Mouse (Mus musculus) G1E (cell line): ENCODE results near the gene Cyp1a2. TPM values are rescaled to one million over a fixed set of nuclear protein-coding genes. Genes with fewer than 3 reads are reported as not detected.

Experiments
- ATAC-seq: 2 replicates; pipeline ENCODE4 v1.8.0; 2016; ENCODE audit warnings: mild to moderate bottlenecking; ENCODE audit not compliant: insufficient number of reproducible peaks, poor library complexity, low FRiP score, severe bottlenecking; ENCODE audit errors: extremely low read depth
- DNase-seq: peaks from one replicate; pipeline ENCODE4 v3.0.0; 2012; ENCODE audit warnings: low spot score
- H3K27me3 ChIP-seq: 2 replicates; pipeline ENCODE4 v1.6.1; 2012; ENCODE audit warnings: mild to moderate bottlenecking, low read length, inconsistent platforms; ENCODE audit not compliant: insufficient read depth
- H3K36me3 ChIP-seq: replicated peaks from 2 replicates; pipeline ENCODE3; 2012; ENCODE audit warnings: mild to moderate bottlenecking, inconsistent platforms
- H3K4me1 ChIP-seq: 2 replicates; pipeline ENCODE4 v1.6.1; 2012; ENCODE audit warnings: low read depth, low read length, inconsistent platforms, mixed read lengths; ENCODE audit not compliant: insufficient read depth
- H3K4me3 ChIP-seq: 2 replicates; pipeline ENCODE4 v1.5.1; 2012; ENCODE audit warnings: low read depth, mild to moderate bottlenecking, inconsistent platforms, low read length, moderate library complexity, mixed read lengths
- H3K9me3 ChIP-seq: replicated peaks from 2 replicates; pipeline ENCODE4 v1.6.1; 2012; ENCODE audit warnings: inconsistent platforms
- CTCF ChIP-seq: IDR thresholded peaks from 2 replicates; pipeline ENCODE4 v1.5.1; 2012; ENCODE audit warnings: low read depth, low read length, inconsistent platforms, mixed read lengths
- GATA1 ChIP-seq: IDR thresholded peaks from 2 replicates; pipeline ENCODE4 v1.6.1; 2012; ENCODE audit warnings: borderline replicate concordance, low read length, inconsistent platforms, mixed read lengths
- GATA2 ChIP-seq: IDR thresholded peaks from 2 replicates; pipeline ENCODE4 v1.6.1; 2012; ENCODE audit warnings: low read depth, low read length, inconsistent platforms, borderline replicate concordance
- POLR2AphosphoS5 ChIP-seq: IDR thresholded peaks from 2 replicates; pipeline ENCODE4 v1.6.1; 2012; ENCODE audit warnings: low read depth, low read length, inconsistent platforms; ENCODE audit not compliant: insufficient replicate concordance
- TAL1 ChIP-seq: conservative IDR thresholded peaks from 2 replicates; pipeline ENCODE4 v1.6.1; 2012; ENCODE audit warnings: low read depth, low read length, inconsistent platforms, mixed read lengths
- polyA plus RNA-seq: library from polyadenylated mRNA; stranded (reverse); fragments of >175 nt; gene quantifications from 2 replicates; pipeline ENCODE4 v1.2.3, GENCODE M21; 2012
- total RNA-seq, 2 experiments: library from RNA; stranded (forward) in 1 of 2; stranded (reverse) in 1 of 2; fragments of 200-1000 nt in 1 of 2; fragments of >200 nt in 1 of 2; fragmentation: Nextera tagmentation in 1 of 2; gene quantifications; 2 replicates each; pipeline ENCODE4 v1.2.3; 2014 to 2017

Cyp1a2 gene
- total and polyA plus RNA-seq, 3 experiments, result not detected

DNA sequence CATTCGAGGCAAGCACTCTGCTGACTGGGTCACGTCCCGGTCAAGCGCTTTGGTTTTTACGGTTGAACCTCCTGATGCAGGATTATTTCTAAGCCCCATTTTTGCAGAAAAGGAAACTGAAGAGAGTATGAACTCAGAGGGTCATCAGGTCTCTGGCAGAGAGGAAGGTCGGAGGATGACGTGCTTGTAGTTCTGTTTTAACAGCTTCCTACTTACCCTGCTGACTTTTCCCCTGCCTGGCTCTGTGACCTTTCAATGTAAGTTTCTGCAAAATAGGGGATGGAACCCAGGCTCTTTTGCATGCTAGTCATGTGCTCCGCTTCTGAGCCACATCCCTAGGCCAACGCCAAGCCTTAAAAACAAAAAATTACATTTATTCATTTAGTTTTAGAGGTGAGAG lies 31.2 kb downstream of the Cyp1a2 start:
- H3K9me3 ChIP-seq, result no peaks in the 10 kb centered on the region
- TF ChIP-seq GATA2 (no peak), CTCF (no peak)
- no peak for ATAC-seq
- peaks cover 56% of the 10 kb centered on the region for H3K4me1 ChIP-seq
- H3K36me3 ChIP-seq, result no peaks in the 10 kb centered on the region
- peaks cover 17% of the 10 kb centered on the region for H3K27me3 ChIP-seq
- H3K4me3 ChIP-seq, result no peak overlapping the region
- DNase-seq, result no peak

DNA sequence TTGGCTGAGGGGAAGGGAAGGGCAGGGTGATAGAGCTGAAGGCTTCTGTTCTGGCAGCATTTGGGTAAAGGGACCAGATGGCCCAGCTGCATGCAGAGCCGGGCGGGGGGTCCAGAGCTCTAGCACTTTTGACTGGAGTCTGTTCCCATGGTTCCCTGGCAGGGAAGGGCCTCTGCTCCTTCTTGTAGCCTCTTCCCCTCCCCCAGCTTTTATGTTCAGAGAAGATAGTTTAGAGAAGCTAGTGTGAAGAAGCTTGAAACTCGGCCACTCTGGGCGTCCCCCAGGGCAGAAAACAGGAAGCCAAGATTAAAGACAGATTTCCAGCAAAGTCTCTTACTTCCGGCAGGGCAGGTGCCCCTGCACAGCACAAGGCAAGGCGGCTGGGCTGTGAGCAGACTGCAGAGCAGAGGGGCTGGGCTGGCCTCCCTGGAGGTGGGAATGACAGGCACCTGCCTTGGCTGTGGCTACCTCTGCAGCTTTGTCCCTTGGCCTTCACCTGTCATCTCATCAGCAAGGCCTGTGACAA lies 32.7 kb downstream of the Cyp1a2 start:
- peak; percentile 56 for DNase-seq
- Histone ChIP-seq H3K27me3 (peaks cover 13% of the 10 kb centered on the region; the same call in 1 of the 2 replicates), H3K4me3 (peak overlapping the region; percentile 47; the same call in 1 of the 2 replicates), H3K4me1 (peaks cover 66% of the 10 kb centered on the region), H3K36me3 (no peaks in the 10 kb centered on the region), H3K9me3 (no peaks in the 10 kb centered on the region)
- peak; percentile 51; the same call in 1 of the 2 replicates for ATAC-seq
- no peak for TF ChIP-seq GATA1
- TF ChIP-seq GATA2, result no peak
- no peak for TF ChIP-seq TAL1
- TF ChIP-seq POLR2AphosphoS5, result no peak
- TF ChIP-seq CTCF, result no peak

DNA sequence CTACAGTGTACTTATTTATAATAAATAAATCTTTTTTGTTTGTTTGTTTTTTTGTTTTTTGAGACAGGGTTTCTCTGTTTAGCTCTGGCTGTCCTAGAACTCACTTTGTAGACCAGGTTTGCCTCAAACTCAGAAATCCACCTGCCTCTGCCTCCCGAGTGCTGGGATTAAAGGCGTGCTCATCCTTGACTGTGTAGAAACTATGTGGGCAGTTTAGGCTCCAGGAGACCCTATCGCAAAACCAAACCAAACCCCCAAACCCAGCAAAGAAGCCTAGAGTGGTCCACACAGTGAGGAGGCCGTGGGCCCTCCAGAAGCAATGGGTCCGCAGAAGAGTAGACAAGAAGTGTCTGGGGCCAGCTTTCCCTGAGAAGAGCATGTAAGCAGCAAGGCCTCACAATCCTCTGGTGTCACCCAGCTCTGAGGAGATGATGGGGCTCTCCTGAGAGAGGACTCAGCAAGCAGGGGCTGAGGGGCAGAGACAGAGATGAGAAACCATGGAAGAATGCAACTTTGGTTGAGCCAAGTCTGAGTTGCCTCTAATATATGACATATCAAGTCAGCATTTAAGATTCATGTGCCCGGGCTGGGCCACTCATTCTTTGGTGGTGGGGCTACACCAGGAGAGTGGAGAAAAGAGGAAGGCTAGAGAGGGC lies 33.2 kb downstream of the Cyp1a2 start:
- no peak overlapping the region; the same call in 1 of the 2 replicates for H3K4me3 ChIP-seq
- peaks cover 13% of the 10 kb centered on the region; the same call in 1 of the 2 replicates for H3K27me3 ChIP-seq
- ATAC-seq (no peak), DNase-seq (peak; percentile 45)
- no peak for TF ChIP-seq TAL1
- TF ChIP-seq GATA1, result no peak
- TF ChIP-seq GATA2, result no peak
- TF ChIP-seq CTCF, result no peak
- no peak for TF ChIP-seq POLR2AphosphoS5
- no peaks in the 10 kb centered on the region for H3K9me3 ChIP-seq
- no peaks in the 10 kb centered on the region for H3K36me3 ChIP-seq
- H3K4me1 ChIP-seq, result peaks cover 67% of the 10 kb centered on the region

DNA sequence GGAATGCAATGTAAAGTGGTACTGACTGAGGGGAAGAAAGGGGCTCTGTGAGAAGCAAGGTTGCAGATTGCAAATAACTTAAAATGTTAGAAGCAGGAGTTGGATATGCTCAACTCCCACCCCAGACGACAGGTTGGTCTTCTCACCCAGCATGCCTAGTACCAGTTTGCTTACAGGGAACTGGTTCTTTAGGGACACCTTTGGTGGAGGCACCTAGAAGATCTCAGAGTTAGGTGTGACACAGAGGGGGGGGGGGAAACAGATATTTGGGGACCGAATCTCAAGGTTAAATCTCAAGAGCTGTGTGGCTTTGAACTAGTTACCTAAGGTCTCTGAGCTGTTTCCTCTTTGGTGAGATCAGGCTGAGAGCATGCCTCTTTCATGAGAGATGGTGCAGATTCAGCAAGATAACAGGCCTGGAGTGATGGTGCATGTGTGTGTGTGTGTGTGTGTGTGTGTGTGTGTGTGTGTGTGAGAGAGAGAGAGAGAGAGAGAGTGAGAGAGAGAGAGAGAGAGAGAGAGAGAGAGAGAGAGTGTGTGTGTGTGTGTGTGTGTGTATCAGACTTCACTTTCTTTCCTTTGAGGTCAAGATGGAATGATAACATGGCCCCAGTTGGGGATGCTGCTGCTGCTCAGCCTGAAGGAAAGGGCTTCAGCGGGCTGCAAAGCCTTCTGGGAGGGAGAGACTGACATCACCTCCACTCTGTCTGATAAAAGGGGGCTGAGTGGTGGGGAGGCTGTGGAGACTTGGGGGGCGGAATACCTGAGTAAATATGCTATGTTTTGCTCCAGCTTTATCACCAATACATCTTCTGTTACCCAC lies 36.0 kb downstream of the Cyp1a2 start:
- no peak for ATAC-seq
- Histone ChIP-seq H3K27me3 (no peaks in the 10 kb centered on the region), H3K9me3 (no peaks in the 10 kb centered on the region), H3K4me3 (no peak overlapping the region), H3K4me1 (peaks cover 73% of the 10 kb centered on the region), H3K36me3 (peaks cover 15% of the 10 kb centered on the region)
- TF ChIP-seq GATA1 (no peak), POLR2AphosphoS5 (no peak), GATA2 (no peak), TAL1 (no peak), CTCF (no peak)
- DNase-seq, result no peak

GRCm38 (mm10) chr9:57646551-57647103 lies 36.9 kb downstream of the Cyp1a2 start:
- H3K4me3 ChIP-seq, result no peak overlapping the region
- no peaks in the 10 kb centered on the region for H3K9me3 ChIP-seq
- H3K27me3 ChIP-seq, result no peaks in the 10 kb centered on the region
- no peak for ATAC-seq
- TF ChIP-seq GATA1 (no peak), POLR2AphosphoS5 (no peak), TAL1 (no peak), GATA2 (no peak), CTCF (no peak)
- no peak for DNase-seq
- H3K4me1 ChIP-seq, result peaks cover 77% of the 10 kb centered on the region
- peaks cover 24% of the 10 kb centered on the region for H3K36me3 ChIP-seq

GRCm38 (mm10) chr9:57644944-57645893 lies 38.3 kb downstream of the Cyp1a2 start:
- H3K4me3 ChIP-seq, result peak overlapping the region; percentile 92
- peak; percentile 87 for DNase-seq
- no peak for TF ChIP-seq POLR2AphosphoS5
- TF ChIP-seq GATA1, result no peak
- no peak for TF ChIP-seq TAL1
- TF ChIP-seq GATA2, result no peak
- peak; percentile 93 for TF ChIP-seq CTCF
- no peaks in the 10 kb centered on the region for H3K9me3 ChIP-seq
- peaks cover 36% of the 10 kb centered on the region for H3K36me3 ChIP-seq
- H3K4me1 ChIP-seq, result peaks cover 77% of the 10 kb centered on the region
- H3K27me3 ChIP-seq, result no peaks in the 10 kb centered on the region
- no peak for ATAC-seq
